Mouse (Mus musculus) urinary bladder, adult 18-20 months (tissue): ENCODE measurements around the gene Ttll12.

Experiments
- DNase-seq, 2 experiments: peaks; one replicate each; pipeline ENCODE4 v3.0.0; 2022; ENCODE audit warnings: low spot score in 2 of 2, mixed read lengths in 2 of 2

The Ttll12 gene

DNA sequence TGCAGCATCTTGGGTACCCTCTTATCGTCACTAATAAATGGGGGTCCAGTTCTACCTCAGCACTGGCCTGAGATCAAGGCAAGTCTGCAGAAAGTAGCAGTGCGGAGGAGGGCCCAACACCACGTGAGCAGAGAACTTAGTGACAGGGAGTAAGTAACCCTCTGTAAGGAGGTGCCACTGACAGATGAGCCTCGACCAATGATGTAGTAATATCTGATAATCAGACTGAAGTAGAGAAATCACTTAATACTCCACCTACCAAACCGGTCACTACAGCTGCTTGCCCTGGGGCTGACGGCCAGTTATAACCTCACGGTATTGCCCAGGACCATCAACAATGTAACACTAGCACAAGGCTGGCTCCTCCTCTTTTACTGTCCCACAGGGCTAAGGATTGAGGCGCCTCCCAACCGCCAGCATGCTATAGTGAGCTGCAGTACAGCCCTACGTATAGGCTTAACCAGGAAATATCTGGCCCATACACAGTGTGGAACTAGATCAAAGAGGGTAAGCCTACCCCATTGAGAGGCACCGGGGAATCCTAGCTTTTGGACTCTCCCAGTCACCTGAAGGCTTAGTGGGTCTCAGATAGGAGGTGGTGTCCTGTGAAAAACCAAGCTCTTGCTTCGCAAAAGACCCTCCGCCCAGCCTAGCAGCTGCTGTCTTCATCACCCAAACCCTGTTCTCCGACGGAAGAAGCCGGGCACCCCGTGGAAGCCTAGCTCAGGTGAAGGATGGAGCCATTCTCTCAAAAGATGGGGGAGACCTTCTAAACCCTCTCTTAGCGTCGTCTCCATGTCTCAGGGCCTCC lies 1.1 kb downstream of the Ttll12 start:
- DNase-seq, result no peak

DNA sequence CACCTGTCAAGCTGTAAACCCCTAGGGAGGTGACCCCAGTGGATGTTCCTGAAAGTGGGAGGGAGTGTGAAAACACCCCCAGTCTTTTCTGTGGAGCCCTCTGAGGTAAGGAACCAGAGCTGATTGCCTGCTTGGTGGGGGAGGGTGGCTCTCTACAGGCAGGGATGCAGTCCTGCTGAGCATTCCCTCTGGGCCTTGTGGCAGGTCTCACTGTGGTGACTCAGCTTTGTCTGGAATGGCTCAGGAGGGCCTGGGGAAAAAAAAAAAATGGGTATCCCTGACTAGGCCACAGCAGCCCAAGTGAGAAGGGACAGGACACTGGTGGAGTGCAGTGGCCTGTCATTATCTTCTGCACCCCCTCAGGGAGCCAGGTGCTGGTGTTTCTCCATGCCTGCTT lies 1.8 kb downstream of the Ttll12 start:
- no peak for DNase-seq

DNA sequence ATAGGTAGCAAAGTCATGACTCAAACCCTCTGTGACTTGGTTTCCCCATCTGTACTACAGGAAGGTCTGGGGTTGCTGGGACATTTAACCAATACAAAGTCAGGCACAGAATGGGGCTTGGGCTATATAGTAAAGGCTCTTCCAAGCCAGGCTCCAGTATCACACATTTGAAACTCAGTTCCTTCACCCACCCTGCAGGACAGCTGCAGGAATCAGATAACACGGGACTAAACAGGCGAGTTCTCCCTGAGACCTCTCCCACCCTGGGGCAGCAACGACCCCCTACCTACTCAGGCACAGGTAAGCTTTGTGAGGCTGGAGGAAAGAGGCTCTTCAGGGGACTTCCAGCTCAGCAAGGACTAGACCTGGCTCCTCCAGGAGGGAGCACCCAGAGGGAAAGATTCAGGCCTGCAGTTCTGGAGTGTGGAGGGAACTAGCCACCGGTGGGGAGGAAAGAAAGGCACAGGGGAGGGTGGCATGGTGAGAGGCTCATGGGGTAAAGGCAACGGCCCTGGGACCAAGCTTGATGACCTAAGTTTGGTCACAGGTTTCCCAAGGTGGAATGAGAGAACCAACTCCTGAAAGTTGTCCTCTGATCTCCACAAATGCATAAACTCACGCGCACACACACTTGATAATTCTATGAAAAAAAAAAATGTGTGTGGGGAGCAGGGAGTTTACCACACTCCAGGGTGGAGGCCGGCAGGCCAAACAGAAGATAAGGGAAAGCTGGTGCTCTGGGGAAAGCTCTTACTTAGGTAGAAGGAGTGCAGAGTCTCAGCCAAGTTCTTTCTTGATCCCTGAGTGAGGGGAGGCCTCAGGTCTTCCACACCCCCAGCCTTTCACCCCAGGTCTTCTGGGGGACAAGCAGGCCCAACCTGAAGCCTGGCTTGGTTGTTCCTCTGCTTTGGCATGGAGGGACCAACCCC lies 2.4 kb downstream of the Ttll12 start:
- no peak for DNase-seq

GRCm38 (mm10) chr15:83591758-83592157 lies 3.2 kb downstream of the Ttll12 start:
- no peak for DNase-seq

- DNase-seq, result no peak
These were observed 4.1 kb downstream of the Ttll12 start for GRCm38 (mm10) chr15:83590841-83591240.

DNA sequence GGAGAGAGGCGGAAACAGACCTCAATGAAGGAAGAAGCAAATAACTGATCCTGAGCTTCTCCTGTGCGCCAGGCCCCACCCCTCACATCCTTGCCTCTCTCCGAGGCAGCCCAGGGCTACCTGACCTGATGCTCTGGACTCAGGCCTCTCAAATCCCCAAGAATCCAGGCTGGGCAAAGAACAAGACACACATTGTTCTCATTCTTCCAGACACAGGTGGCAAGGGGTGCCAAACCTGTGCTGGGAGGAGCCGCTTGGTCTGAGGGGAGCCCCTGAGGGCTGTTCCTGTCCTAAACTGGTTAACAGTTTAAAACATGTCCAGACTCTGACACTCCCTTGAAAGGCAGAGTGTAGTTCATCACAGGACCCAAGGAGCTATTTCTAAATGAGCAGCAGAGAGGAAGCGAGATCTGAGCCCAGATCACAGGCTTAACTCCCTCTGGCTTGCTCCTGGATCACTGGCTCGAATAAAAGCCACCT lies 10.2 kb downstream of the Ttll12 start:
- DNase-seq, result no peak

DNA sequence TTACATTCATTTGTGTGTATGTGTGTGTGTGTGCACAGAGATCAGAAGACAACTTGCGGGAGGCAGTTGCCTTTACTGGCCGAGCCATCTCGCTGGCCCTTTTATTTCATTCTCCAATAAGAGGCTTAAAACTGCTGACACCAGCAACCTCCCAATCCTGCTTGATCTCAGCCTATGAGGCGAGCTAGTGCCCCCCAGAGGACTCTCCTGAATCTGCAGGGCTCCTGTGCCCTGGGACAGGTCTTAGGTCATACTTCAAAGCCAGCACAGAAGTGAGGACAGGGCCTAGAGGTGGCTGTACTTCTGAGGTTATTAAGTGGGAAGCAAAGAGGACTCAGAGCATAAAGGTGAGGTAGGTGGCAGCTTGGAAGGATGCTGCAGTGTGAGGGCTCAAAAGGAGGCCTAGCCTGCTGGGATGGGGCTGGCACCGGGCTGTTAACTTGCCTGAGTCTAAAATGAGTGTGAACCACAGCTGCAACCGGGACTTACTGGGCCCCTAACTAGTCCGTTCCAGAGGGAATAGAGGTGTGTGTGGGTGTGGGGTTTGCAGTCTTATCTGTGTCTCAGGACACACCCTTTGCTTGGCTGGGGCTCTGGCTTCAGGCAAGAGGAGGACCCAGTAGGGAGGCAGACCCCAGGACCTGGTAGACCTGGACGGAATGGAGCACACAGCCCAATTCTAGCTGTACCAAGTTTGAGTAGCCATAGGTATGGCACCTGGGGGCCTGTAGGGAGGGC lies 11.4 kb downstream of the Ttll12 start:
- no peak for DNase-seq

DNA sequence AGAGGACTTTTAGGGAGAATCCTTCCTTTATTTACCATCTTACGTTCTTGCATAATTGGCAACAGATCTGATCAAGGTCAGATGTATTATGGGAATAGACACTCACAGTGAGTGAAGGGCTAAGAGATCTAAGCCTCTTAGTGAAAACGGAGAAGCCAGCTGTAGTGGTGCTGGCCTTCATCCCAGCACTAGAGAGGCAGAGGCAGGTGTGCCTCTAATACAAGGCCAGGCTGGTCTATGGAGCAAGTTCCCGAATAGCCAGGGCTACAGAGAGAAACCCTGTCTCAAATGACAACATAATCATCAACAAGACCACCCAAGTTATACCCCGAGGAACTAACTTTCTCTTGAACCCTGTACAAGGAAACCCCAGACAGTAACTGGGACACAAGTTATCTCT lies 12.0 kb downstream of the Ttll12 start:
- DNase-seq, result no peak

GRCm38 (mm10) chr15:83576651-83577050 lies 18.3 kb downstream of the Ttll12 start:
- DNase-seq, result no peak

DNA sequence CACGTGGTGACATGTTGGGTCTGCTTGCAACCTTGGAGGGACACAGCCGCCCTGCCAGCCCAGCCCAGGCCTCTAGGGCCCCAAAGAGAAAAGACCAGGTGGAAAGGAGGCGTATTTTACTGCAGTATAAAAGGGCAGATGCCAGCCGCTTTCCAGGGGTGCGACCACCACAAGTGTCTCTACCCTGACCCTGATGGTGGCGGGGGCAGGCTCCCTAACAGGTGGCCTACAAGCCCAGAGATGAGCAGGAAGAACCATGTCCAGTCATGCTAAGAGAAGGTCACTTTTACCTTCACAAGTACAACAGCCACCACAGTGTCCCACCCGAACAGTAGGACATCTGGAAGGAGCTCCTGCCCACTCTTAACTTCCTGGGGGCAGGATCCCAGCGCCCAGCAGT lies 19.4 kb downstream of the Ttll12 start:
- no peak for DNase-seq

DNA sequence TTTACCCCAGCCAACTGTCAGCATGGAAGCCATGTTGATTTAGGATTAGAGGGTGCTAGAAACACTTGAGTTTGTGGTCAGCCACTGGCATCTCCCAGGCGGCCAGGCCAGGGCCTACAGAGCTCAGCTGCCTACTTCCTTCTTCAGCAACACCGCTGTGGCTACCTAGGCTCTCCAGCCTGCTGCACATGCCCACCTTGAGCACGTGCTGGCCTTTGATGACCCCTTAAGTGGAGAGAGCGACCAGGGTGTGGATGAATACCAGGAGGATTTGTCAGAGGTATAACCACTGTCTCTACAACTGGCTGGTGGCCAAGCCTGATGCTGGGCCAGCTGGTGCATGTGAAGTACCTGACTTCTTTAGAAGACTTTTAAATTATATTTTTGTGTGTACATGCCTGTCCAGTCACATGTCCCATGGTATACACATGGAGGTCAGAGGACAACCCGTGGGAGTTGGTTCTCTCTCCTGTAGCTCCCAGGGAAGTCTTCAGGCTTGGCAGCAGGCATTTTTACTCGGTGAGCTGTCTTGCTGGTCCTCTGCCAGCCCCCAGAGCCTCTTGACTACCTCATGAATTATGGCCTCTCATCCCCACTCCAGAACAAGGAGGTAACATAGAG lies 20.1 kb downstream of the Ttll12 start:
- peak in 1 of 2 experiments; percentile 58 for DNase-seq

- DNase-seq, result no peak
These were observed 21.4 kb downstream of the Ttll12 start for GRCm38 (mm10) chr15:83573606-83574005.

GRCm38 (mm10) chr15:83572132-83572531 lies 22.8 kb downstream of the Ttll12 start:
- DNase-seq, result no peak

DNA sequence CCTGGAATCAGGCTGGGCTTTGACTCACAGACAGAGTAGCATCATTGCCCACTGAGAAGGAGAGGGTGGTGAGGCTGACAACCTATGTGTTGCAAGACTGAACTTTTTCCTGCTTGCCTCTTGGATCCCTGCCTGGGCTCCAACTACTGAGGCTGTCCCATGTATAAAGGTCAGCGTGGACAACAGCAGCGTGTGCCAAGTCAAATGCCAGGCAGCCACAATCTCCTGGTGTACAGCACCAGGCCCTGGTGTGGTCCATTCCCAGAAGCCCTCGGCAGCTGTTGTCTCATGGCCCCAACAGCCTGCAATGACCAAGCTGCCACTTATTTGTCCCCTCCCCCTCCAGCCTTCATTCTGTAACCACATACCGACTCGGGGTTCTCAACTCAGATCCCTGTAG lies 23.3 kb downstream of the Ttll12 start:
- no peak for DNase-seq

DNA sequence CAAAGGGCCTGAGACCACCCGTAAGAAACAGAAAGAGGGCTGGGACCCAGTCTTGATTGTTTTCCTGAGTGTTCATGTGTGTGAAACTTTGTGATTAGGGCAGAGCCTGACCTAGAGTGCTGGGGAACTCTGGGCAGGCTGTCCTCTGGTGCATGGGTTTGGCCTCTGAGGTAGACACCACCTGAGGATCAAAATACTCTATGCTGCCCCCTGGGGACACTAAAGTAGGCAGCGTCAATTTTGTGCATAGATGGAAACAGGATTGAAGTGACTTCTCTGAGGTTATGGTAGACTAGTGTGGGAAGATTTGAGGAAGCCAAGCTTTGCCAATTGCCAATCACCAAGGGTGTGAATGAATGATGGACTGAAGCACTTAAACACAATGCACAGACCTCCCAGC lies 24.3 kb downstream of the Ttll12 start:
- no peak for DNase-seq

GRCm38 (mm10) chr15:83569682-83570081 lies 25.3 kb downstream of the Ttll12 start:
- DNase-seq, result no peak

DNA sequence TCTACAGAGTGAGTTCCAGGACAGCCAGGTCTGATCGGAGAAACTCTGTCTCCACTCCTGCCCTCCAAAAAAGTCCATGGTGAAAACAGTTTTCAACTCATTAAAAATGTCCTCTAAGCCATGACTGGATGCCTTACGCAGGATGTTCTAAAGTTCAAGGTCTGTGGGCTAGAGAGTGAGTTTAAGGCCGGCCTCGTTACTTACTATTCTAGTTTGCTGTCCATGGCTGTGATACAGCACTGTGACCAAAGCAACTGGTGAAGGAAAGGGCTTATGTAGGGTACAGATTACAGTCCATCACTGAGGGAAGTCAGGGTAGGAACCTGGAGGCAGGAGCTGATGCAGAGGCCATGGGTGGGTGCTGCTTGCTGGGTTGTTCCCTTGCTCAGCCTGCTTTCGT lies 26.4 kb downstream of the Ttll12 start:
- no peak for DNase-seq

DNA sequence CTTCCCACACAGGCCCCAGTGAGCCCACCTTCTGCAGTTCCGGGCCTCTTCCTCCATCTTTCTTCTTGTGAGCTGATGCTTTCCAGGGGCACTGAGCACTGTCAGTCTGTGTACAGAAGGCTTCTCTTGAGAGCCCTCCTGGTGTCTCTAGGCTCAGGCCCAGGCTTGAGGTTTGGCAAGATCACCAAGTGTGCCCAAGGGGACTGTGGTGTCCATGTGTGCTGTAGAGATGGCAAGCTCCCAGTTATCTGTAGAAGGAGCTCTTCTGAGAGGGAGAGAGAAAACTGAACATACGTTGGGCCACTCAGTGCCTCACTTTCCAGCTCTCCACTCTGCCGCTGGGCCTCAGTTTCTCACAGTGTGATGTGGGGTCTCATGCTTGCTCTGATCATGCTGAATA lies 27.2 kb downstream of the Ttll12 start:
- no peak for DNase-seq

GRCm38 (mm10) chr15:83566006-83566405 lies 29.0 kb downstream of the Ttll12 start:
- DNase-seq, result no peak

DNA sequence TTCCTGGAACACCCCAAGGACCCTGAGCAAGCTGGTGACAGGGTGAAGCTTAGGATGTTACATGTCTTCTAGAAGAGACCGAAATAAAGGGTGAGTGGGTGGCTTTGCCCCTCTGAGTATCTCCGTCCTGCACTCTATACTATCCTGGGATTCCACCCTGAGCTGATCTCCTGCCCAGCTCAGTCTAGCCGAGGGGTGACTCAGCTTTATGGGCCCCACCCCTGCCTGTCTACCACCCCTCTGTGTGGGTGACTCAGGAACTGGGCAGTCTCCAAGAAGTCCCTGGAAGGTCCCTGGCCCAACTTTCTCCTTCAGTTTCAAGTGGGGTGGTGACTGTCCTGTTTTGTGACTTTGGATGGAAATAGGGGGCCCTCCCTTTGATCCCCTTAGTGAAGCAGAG lies 29.5 kb downstream of the Ttll12 start:
- peak in 1 of 2 experiments; percentile 76 for DNase-seq

GRCm38 (mm10) chr15:83563857-83564651 lies 30.9 kb downstream of the Ttll12 start:
- peak; percentile 37 to 55 for DNase-seq
